Mouse (Mus musculus): Measurements from ENCODE around the gene Cldn1. TPM values are rescaled to one million over a fixed set of nuclear protein-coding genes. Genes with fewer than 3 reads are reported as not detected.

Cldn1 gene
- total and polyA plus RNA-seq, 2 experiments, result 39.0 to 40.3 TPM

GRCm38 (mm10) chr16:26350786-26351185 is 20.9 kb downstream of the Cldn1 start:
- Histone ChIP-seq H3K27ac (replicated peaks; ENCODE audit: insufficient read depth, low read depth, low read length) (no peak overlapping the region), H3K9ac (ENCODE audit: low read depth, low read length) (no peak overlapping the region), H3K4me3 (ENCODE audit: insufficient read depth, low read depth, low read length) (no peak overlapping the region), H3K4me1 (ENCODE audit: control insufficient read depth, insufficient read depth, low read length) (peaks cover 4% of the 10 kb centered on the region; the same call in 1 of the 2 replicates), H3K27me3 (ENCODE audit: control insufficient read depth, insufficient read depth, low read length) (no peaks in the 10 kb centered on the region), H3K79me2 (ENCODE audit: control insufficient read depth, insufficient read depth, low read length) (no peaks in the 10 kb centered on the region), H3K36me3 (ENCODE audit: control insufficient read depth, insufficient read depth, low read length) (no peaks in the 10 kb centered on the region)
- TF ChIP-seq POLR2A (IDR thresholded peaks at IDR 0.05; ENCODE audit: extremely low read depth, insufficient read depth, low read length) (no peak), CTCF (IDR thresholded peaks at IDR 0.05; ENCODE audit: low read depth, low read length) (no peak)
- DNase-seq (ENCODE audit: extremely low read depth, low read depth, low spot score), result no peak
- 86% methylated on average over 4 of the region's 4 CpGs for WGBS

- Histone ChIP-seq H3K4me3 (ENCODE audit: insufficient read depth, low read depth, low read length) (no peak overlapping the region), H3K4me1 (ENCODE audit: control insufficient read depth, insufficient read depth, low read length) (peaks cover 4% of the 10 kb centered on the region; the same call in 1 of the 2 replicates), H3K27ac (replicated peaks; ENCODE audit: insufficient read depth, low read depth, low read length) (peak overlapping the region; percentile 69), H3K27me3 (ENCODE audit: control insufficient read depth, insufficient read depth, low read length) (no peaks in the 10 kb centered on the region), H3K9ac (ENCODE audit: low read depth, low read length) (no peak overlapping the region), H3K79me2 (ENCODE audit: control insufficient read depth, insufficient read depth, low read length) (no peaks in the 10 kb centered on the region), H3K36me3 (ENCODE audit: control insufficient read depth, insufficient read depth, low read length) (no peaks in the 10 kb centered on the region)
- WGBS, result 58% methylated on average over 1 of the region's 1 CpGs
- DNase-seq (ENCODE audit: extremely low read depth, low read depth, low spot score), result no peak
- no peak for TF ChIP-seq POLR2A (IDR thresholded peaks at IDR 0.05; ENCODE audit: extremely low read depth, insufficient read depth, low read length)
- no peak for TF ChIP-seq CTCF (IDR thresholded peaks at IDR 0.05; ENCODE audit: low read depth, low read length)
Measured at GRCm38 (mm10) chr16:26348809-26349208, 22.8 kb downstream of the Cldn1 start.

- Histone ChIP-seq H3K36me3 (ENCODE audit: control insufficient read depth, insufficient read depth, low read length) (no peaks in the 10 kb centered on the region), H3K4me1 (ENCODE audit: control insufficient read depth, insufficient read depth, low read length) (no peaks in the 10 kb centered on the region), H3K4me3 (ENCODE audit: insufficient read depth, low read depth, low read length) (no peak overlapping the region), H3K79me2 (ENCODE audit: control insufficient read depth, insufficient read depth, low read length) (no peaks in the 10 kb centered on the region), H3K27me3 (ENCODE audit: control insufficient read depth, insufficient read depth, low read length) (no peaks in the 10 kb centered on the region), H3K9ac (ENCODE audit: low read depth, low read length) (no peak overlapping the region), H3K27ac (replicated peaks; ENCODE audit: insufficient read depth, low read depth, low read length) (no peak overlapping the region)
- TF ChIP-seq POLR2A (IDR thresholded peaks at IDR 0.05; ENCODE audit: extremely low read depth, insufficient read depth, low read length) (no peak), CTCF (IDR thresholded peaks at IDR 0.05; ENCODE audit: low read depth, low read length) (no peak)
- 84% methylated on average over 7 of the region's 7 CpGs for WGBS
- DNase-seq (ENCODE audit: extremely low read depth, low read depth, low spot score), result no peak
Measured at GRCm38 (mm10) chr16:26316281-26316680, 55.4 kb downstream of the Cldn1 start.

GRCm38 (mm10) chr16:26314815-26315214 is 56.8 kb downstream of the Cldn1 start:
- no peak overlapping the region for H3K27ac ChIP-seq (replicated peaks; ENCODE audit: insufficient read depth, low read depth, low read length)
- 84% methylated on average over 13 of the region's 13 CpGs for WGBS
- H3K9ac ChIP-seq (ENCODE audit: low read depth, low read length), result no peak overlapping the region
- H3K27me3 ChIP-seq (ENCODE audit: control insufficient read depth, insufficient read depth, low read length), result no peaks in the 10 kb centered on the region
- no peak overlapping the region for H3K4me3 ChIP-seq (ENCODE audit: insufficient read depth, low read depth, low read length)
- DNase-seq (ENCODE audit: extremely low read depth, low read depth, low spot score), result no peak
- TF ChIP-seq CTCF (IDR thresholded peaks at IDR 0.05; ENCODE audit: low read depth, low read length) (no peak), POLR2A (IDR thresholded peaks at IDR 0.05; ENCODE audit: extremely low read depth, insufficient read depth, low read length) (no peak)
- H3K36me3 ChIP-seq (ENCODE audit: control insufficient read depth, insufficient read depth, low read length), result no peaks in the 10 kb centered on the region
- H3K79me2 ChIP-seq (ENCODE audit: control insufficient read depth, insufficient read depth, low read length), result no peaks in the 10 kb centered on the region
- H3K4me1 ChIP-seq (ENCODE audit: control insufficient read depth, insufficient read depth, low read length), result no peaks in the 10 kb centered on the region

GRCm38 (mm10) chr16:26309402-26309801 is 62.2 kb downstream of the Cldn1 start:
- no peaks in the 10 kb centered on the region for H3K4me1 ChIP-seq (ENCODE audit: control insufficient read depth, insufficient read depth, low read length)
- H3K4me3 ChIP-seq (ENCODE audit: insufficient read depth, low read depth, low read length), result no peak overlapping the region
- H3K36me3 ChIP-seq (ENCODE audit: control insufficient read depth, insufficient read depth, low read length), result no peaks in the 10 kb centered on the region
- H3K9ac ChIP-seq (ENCODE audit: low read depth, low read length), result no peak overlapping the region
- WGBS, result 89% methylated on average over 2 of the region's 2 CpGs
- no peak for DNase-seq (ENCODE audit: extremely low read depth, low read depth, low spot score)
- H3K27me3 ChIP-seq (ENCODE audit: control insufficient read depth, insufficient read depth, low read length), result no peaks in the 10 kb centered on the region
- no peak overlapping the region for H3K27ac ChIP-seq (replicated peaks; ENCODE audit: insufficient read depth, low read depth, low read length)
- TF ChIP-seq CTCF (IDR thresholded peaks at IDR 0.05; ENCODE audit: low read depth, low read length) (no peak), POLR2A (IDR thresholded peaks at IDR 0.05; ENCODE audit: extremely low read depth, insufficient read depth, low read length) (no peak)
- H3K79me2 ChIP-seq (ENCODE audit: control insufficient read depth, insufficient read depth, low read length), result no peaks in the 10 kb centered on the region

Other genes starting within 250 kb of the Cldn1 start
- not detected in 2 replicates for gene Cldn16, start 91.3 kb upstream of the Cldn1 start, total RNA-seq (2014; rRNA removed)
- not detected in 2 replicates for gene Cldn16, start 91.3 kb upstream of the Cldn1 start, polyA plus RNA-seq (2012; rRNA removed)
- not detected in 2 replicates for gene Tmem207, start 154.9 kb upstream of the Cldn1 start, total RNA-seq (2014; rRNA removed)
- gene Tmem207, start 154.9 kb upstream of the Cldn1 start, polyA plus RNA-seq (2012; rRNA removed), result not detected in 2 replicates
- 135 and 160 TPM in 2 replicates for gene Il1rap, start 209.9 kb upstream of the Cldn1 start, total RNA-seq (2014; rRNA removed)
- 47.7 and 64.6 TPM in 2 replicates for gene Il1rap, start 209.9 kb upstream of the Cldn1 start, polyA plus RNA-seq (2012; rRNA removed)

All from liver, adult 2 months (tissue).